Mouse (Mus musculus): ENCODE data around the gene Samd4.

- TF ChIP-seq CTCF (conservative IDR thresholded peaks at IDR 0.05; ENCODE audit: insufficient read depth, insufficient read length, low read depth, low read length) (no peak), POLR2A (IDR thresholded peaks at IDR 0.05; ENCODE audit: low read depth, low read length) (no peak)
Observed at GRCm38 (mm10) chr14:46979172-46979571, 96.5 kb downstream of the Samd4 start.

Data from kidney, adult 2 months (tissue).